Mouse (Mus musculus) intestine, postnatal 0 days (tissue): ENCODE measurements around the gene Tdrd7. TPM values are rescaled to one million over a fixed set of nuclear protein-coding genes. Genes with fewer than 3 reads are reported as not detected.
A peak's percentile ranks its signal among the peaks of the same experiment; 100 is the strongest.

Source experiments
- ATAC-seq: fragments of 200-750 bp; cut with Nextera tagmentation; 2 replicates; pipeline ENCODE4 v1.8.0; 2017; ENCODE audit warnings: mild to moderate bottlenecking, moderate TSS enrichment, moderate library complexity
- H3K27ac ChIP-seq: fragments of 300-500 bp; sonication (generic); 2 replicates; pipeline ENCODE4 v1.5.1; 2014; ENCODE audit warnings: mild to moderate bottlenecking, low read depth, low read length, moderate library complexity
- H3K27me3 ChIP-seq: fragments of 300-500 bp; sonication (generic); replicated peaks from 2 replicates; pipeline ENCODE4 v1.6.1; 2014; ENCODE audit warnings: low read length, mixed read lengths; ENCODE audit not compliant: control insufficient read depth, insufficient read depth
- H3K36me3 ChIP-seq: fragments of 300-500 bp; sonication (generic); 2 replicates; pipeline ENCODE4 v1.6.1; 2014; ENCODE audit warnings: mild to moderate bottlenecking, moderate library complexity; ENCODE audit not compliant: control insufficient read depth, insufficient read depth
- H3K4me1 ChIP-seq: fragments of 300-500 bp; sonication (generic); replicated peaks from 2 replicates; pipeline ENCODE4 v1.6.1; 2014; ENCODE audit warnings: antibody characterized with exemption, low read length, mixed read lengths; ENCODE audit not compliant: control insufficient read depth, insufficient read depth
- H3K4me2 ChIP-seq: fragments of 300-500 bp; sonication (generic); replicated peaks from 2 replicates; pipeline ENCODE4 v1.6.1; 2014; ENCODE audit warnings: low read depth, mild to moderate bottlenecking, moderate library complexity
- H3K4me3 ChIP-seq: fragments of 300-500 bp; sonication (generic); 2 replicates; pipeline ENCODE4 v1.5.1; 2014; ENCODE audit warnings: low read depth, low read length
- H3K9ac ChIP-seq: fragments of 300-500 bp; sonication (generic); 2 replicates; pipeline ENCODE4 v1.6.1; 2014; ENCODE audit warnings: mild to moderate bottlenecking, low read depth, low read length
- H3K9me3 ChIP-seq: fragments of 300-500 bp; sonication (generic); 2 replicates; pipeline ENCODE4 v1.6.1; 2016; ENCODE audit warnings: mixed run types; ENCODE audit not compliant: control insufficient read depth
- CTCF ChIP-seq: sonication (generic); IDR thresholded peaks from 2 replicates; pipeline ENCODE4 v1.5.1; 2016; ENCODE audit warnings: low read depth, mild to moderate bottlenecking, control low read depth, antibody characterized with exemption, moderate library complexity
- WGBS: fragments of 180-500 bp; shearing (Covaris S2); extraction: QIAGEN DNeasy Blood & Tissue Kit; methylation state at CpG from one replicate; pipeline ENCODE4 v1.1.7; 2014; 5-methylcytosine and 5-hydroxymethylcytosine counted together
- polyA plus RNA-seq: library from polyadenylated mRNA; unstranded; fragments of >200 nt; fragmentation: Nextera tagmentation; extraction: Ambion mirVana; gene quantifications from 2 replicates; pipeline ENCODE4 v1.2.1, GENCODE M21; 2015

Tdrd7 gene
- polyA plus RNA-seq, 1 experiment from 2014 or later, result 47.8 TPM

DNA sequence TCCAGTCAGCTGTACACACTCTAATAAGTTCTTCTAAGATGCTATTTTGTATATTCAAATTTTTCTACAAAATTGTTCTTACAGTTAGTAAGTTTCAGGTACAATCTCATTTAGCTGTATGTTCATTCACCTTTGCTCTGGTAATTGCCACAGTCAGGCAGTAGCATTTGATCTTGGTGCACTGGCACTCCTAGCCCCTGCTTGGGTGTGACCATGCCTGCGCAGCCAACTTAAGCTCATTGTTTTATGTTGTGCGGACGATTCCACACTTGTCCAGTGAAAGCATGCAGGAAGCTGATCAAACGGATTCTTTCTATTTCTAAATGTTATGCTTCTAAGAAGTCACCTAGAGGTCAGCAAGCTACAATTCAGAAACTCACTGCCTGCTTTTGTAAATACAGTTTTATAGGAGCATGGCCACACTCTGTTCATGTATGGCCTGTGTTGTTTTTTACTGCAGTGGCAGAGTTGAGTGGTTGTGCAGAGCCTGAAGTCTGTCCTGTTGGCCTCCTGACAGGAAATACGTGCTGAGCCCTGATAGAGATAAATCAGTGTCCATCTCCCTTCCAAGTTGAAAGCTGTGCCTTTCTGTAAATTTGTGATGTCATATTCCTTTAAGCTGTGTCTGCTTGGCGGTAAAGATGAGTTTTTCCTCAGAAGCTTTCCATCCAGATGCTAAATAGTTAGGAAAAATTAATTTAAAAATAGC lies 25.4 kb downstream of the Tdrd7 start:
- ATAC-seq, result peak; percentile 54; the same call in 1 of the 2 replicates
- Histone ChIP-seq H3K4me2 (no peak overlapping the region), H3K4me3 (no peak overlapping the region), H3K4me1 (no peaks in the 10 kb centered on the region; the same call in 1 of the 2 replicates), H3K9me3 (no peaks in the 10 kb centered on the region), H3K9ac (no peak overlapping the region), H3K36me3 (peaks cover 51% of the 10 kb centered on the region), H3K27me3 (no peaks in the 10 kb centered on the region), H3K27ac (no peak overlapping the region)
- WGBS, result 12% methylated on average over 6 of the region's 6 CpGs
- no peak for TF ChIP-seq CTCF

DNA sequence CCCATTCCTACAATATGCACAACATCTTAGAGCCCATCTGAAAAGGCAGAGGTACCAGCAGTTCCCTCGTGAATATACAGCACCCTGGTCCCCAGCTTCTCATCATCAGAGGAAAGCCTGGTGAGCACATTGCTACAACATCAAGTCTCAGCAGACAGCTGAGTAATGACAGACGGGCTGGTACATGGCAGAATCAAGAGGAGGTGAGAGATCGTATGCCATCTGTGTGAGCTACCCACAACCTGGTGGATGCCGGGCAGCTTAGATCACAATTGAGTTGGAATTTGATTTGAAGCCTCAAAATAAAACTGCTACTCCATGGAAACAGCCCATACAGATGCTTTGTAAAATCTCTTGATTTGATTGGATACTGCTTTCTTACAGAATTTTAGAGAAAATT lies 33.4 kb downstream of the Tdrd7 start:
- Histone ChIP-seq H3K36me3 (peaks cover 36% of the 10 kb centered on the region), H3K9me3 (no peaks in the 10 kb centered on the region), H3K9ac (no peak overlapping the region), H3K4me1 (no peaks in the 10 kb centered on the region), H3K27me3 (no peaks in the 10 kb centered on the region), H3K4me2 (no peak overlapping the region), H3K4me3 (no peak overlapping the region), H3K27ac (no peak overlapping the region)
- WGBS, result 88% methylated on average over 4 of the region's 4 CpGs
- no peak for TF ChIP-seq CTCF
- no peak for ATAC-seq

DNA sequence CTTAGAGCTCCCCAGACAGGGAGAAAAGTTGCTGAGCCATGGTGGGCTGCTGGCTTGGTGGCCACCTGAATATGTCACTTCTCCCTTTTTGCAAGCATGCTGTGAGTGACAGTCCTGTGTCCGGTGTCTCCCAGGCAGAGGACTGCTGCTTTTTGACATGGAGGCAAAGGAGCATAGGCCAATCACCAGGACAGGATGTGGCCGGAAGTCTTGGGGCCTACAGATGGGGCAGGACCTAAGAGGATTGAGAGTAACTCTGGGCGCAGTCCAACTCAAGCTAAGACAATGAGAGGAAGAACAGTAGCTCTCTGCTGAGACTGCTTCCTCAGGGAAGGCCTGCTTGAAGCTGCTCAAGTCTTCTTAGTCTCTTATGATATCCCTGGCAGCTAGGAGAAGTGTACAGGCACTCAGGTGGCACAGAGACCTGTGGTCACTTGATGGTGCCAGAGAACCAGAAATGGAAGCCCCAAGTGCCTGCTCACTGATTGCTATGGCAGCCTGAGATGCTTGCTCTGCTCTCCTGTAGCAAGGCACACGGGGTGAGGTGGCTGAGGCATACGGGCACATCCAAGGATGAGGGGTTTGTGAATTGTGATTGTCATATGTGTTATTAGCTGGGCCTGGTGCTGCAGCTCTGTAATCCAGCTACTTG lies 43.1 kb downstream of the Tdrd7 start:
- H3K4me1 ChIP-seq, result no peaks in the 10 kb centered on the region
- H3K36me3 ChIP-seq, result peaks cover 56% of the 10 kb centered on the region
- H3K27me3 ChIP-seq, result no peaks in the 10 kb centered on the region
- WGBS, result 90% methylated on average over 5 of the region's 5 CpGs
- no peak overlapping the region for H3K4me3 ChIP-seq
- no peaks in the 10 kb centered on the region for H3K9me3 ChIP-seq
- H3K27ac ChIP-seq, result no peak overlapping the region
- ATAC-seq, result no peak
- no peak overlapping the region for H3K9ac ChIP-seq
- H3K4me2 ChIP-seq, result no peak overlapping the region
- TF ChIP-seq CTCF, result 0 out of 2 replicates have a peak, but pooled peaks have one; percentile 7

DNA sequence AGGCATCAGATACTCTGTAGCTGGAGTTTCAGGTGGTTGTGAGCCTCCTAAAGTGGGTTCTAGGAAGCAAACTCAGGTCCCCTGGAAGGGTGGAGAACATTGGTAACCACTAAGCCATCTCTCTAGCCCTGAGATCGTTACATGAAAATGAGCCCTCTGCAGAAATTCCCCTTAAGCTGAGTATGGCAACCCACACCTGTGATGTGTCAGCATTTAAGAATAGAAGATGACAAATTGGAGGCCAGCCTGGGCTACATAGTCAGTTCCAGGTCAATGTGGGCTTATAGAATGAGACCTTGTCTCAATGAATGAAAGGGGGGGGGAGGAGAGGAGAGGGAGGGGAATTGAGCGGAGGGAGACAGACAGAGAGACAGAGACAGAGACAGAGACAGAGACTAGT lies 46.6 kb downstream of the Tdrd7 start:
- WGBS, result 96% methylated on average over 2 of the region's 2 CpGs
- ATAC-seq, result no peak
- H3K9ac ChIP-seq, result no peak overlapping the region
- H3K27ac ChIP-seq, result no peak overlapping the region
- H3K36me3 ChIP-seq, result peaks cover 57% of the 10 kb centered on the region
- no peaks in the 10 kb centered on the region for H3K27me3 ChIP-seq
- H3K4me2 ChIP-seq, result no peak overlapping the region
- no peak for TF ChIP-seq CTCF
- H3K9me3 ChIP-seq, result no peaks in the 10 kb centered on the region
- no peaks in the 10 kb centered on the region for H3K4me1 ChIP-seq
- no peak overlapping the region for H3K4me3 ChIP-seq

DNA sequence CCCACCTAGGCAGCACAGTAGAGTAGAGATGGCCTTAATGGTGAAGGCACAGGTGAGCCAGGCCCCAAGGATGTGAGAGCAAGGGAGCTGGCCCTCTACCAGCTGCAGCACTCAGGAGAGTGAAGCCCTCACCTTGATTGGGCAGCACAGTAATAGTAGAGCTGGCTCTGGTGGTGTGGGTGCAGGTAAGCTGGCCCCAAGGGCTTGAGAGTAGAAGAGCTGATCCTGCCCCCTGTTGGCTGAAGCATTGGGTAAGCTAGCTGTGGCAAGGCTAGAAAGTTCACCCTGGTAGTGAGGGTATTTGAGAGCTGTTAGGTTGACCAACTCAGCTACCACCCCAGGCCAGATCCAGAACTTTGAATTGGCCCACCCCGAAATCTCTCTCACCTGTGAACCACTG lies 50.5 kb downstream of the Tdrd7 start:
- H3K27ac ChIP-seq, result no peak overlapping the region
- no peak overlapping the region for H3K4me2 ChIP-seq
- 83% methylated on average over 1 of the region's 1 CpGs for WGBS
- peaks cover 58% of the 10 kb centered on the region for H3K36me3 ChIP-seq
- H3K4me1 ChIP-seq, result no peaks in the 10 kb centered on the region
- no peaks in the 10 kb centered on the region for H3K9me3 ChIP-seq
- no peak for ATAC-seq
- peak; percentile 50 for TF ChIP-seq CTCF
- no peaks in the 10 kb centered on the region for H3K27me3 ChIP-seq
- no peak overlapping the region for H3K4me3 ChIP-seq
- no peak overlapping the region for H3K9ac ChIP-seq

DNA sequence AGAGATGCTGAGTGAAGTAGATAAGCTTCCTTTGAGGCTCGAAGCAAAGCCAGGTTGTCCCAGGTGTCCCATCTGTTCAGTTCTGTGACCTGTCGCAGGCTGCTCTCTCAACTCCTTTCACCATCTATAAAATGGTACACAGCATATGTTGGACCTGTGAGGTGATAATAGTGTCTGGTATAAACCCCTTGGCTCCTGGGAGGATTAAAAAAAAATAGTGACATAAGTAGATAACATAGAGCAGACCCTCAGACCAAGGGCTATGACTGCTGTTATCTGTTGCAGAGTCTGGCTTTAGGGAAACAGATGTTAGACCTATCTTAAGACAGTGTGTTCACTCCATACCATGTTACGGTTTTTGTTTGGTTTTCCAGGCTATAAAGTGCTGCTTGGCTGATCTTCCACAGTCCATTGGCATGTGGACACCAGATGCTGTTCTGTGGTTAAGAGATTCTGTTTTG lies 57.9 kb downstream of the Tdrd7 start:
- no peak for TF ChIP-seq CTCF
- ATAC-seq, result no peak
- Histone ChIP-seq H3K27ac (no peak overlapping the region), H3K4me3 (no peak overlapping the region), H3K9me3 (no peaks in the 10 kb centered on the region), H3K4me1 (no peaks in the 10 kb centered on the region), H3K4me2 (no peak overlapping the region), H3K9ac (no peak overlapping the region), H3K36me3 (peaks cover 41% of the 10 kb centered on the region), H3K27me3 (no peaks in the 10 kb centered on the region)
- WGBS, result 58% methylated on average over 3 of the region's 3 CpGs
